Mouse (Mus musculus) forebrain, embryonic 11.5 days (tissue): Measurements from ENCODE around the gene Hoxb8. TPM values are rescaled to one million over a fixed set of nuclear protein-coding genes. Genes with fewer than 3 reads are reported as not detected.
A peak's percentile ranks its signal among the peaks of the same experiment; 100 is the strongest.

Experiments
- ATAC-seq: fragments of 200-750 bp; cut with Nextera tagmentation; replicated peaks from 2 replicates; pipeline ENCODE4 v1.8.0; 2017; ENCODE audit warnings: moderate TSS enrichment; ENCODE audit not compliant: low FRiP score
- DNase-seq: peaks from one replicate; pipeline ENCODE4 v3.0.0-alpha.2; 2017; ENCODE audit warnings: low spot score
- H3K27ac ChIP-seq: fragments of 300-500 bp; sonication (generic); 2 replicates; pipeline ENCODE4 v1.5.1; 2014; ENCODE audit warnings: low read depth, low read length
- H3K27me3 ChIP-seq: fragments of 300-500 bp; sonication (generic); 2 replicates; pipeline ENCODE4 v1.6.1; 2014; ENCODE audit warnings: mild to moderate bottlenecking, low read length, mixed read lengths; ENCODE audit not compliant: control insufficient read depth, insufficient read depth
- H3K36me3 ChIP-seq: fragments of 300-500 bp; sonication (generic); 2 replicates; pipeline ENCODE4 v1.6.1; 2014; ENCODE audit warnings: mild to moderate bottlenecking, low read length, moderate library complexity, mixed read lengths; ENCODE audit not compliant: control insufficient read depth, insufficient read depth
- H3K4me1 ChIP-seq: fragments of 300-500 bp; sonication (generic); replicated peaks from 2 replicates; pipeline ENCODE4 v1.6.1; 2014; ENCODE audit warnings: low read length, mixed read lengths; ENCODE audit not compliant: control insufficient read depth, insufficient read depth
- H3K4me2 ChIP-seq: fragments of 300-500 bp; sonication (generic); 2 replicates; pipeline ENCODE4 v1.6.1; 2014; ENCODE audit warnings: low read depth, mild to moderate bottlenecking, low read length, moderate library complexity, mixed read lengths; ENCODE audit not compliant: severe bottlenecking
- H3K4me3 ChIP-seq: fragments of 300-500 bp; sonication (generic); 2 replicates; pipeline ENCODE4 v1.5.1; 2014; ENCODE audit warnings: low read depth, low read length
- H3K9ac ChIP-seq: fragments of 300-500 bp; sonication (generic); 2 replicates; pipeline ENCODE4 v1.6.1; 2014; ENCODE audit warnings: low read length
- H3K9me3 ChIP-seq: fragments of 300-500 bp; sonication (generic); 2 replicates; pipeline ENCODE4 v1.6.1; 2016; ENCODE audit warnings: low read length, mixed read lengths; ENCODE audit not compliant: control insufficient read depth
- WGBS: fragments of 180-500 bp; shearing (Covaris S2); extraction: QIAGEN DNeasy Blood & Tissue Kit; methylation state at CpG from one replicate; pipeline ENCODE4 v1.1.7; 2014; 5-methylcytosine and 5-hydroxymethylcytosine counted together
- polyA plus RNA-seq: library from polyadenylated mRNA; unstranded; fragments of >200 nt; fragmentation: Nextera tagmentation; extraction: Ambion mirVana; gene quantifications from 2 replicates; pipeline ENCODE4 v1.2.1, GENCODE M21; 2014

Gene Hoxb8
- polyA plus RNA-seq, 1 experiment from 2014 or later = not detected

- H3K9ac ChIP-seq = no peak overlapping the region
- peak overlapping the region; percentile 24 for H3K4me3 ChIP-seq
- H3K36me3 ChIP-seq = no peaks in the 10 kb centered on the region
- ATAC-seq (no peak), DNase-seq (no peak)
- H3K4me1 ChIP-seq = peaks cover 5% of the 10 kb centered on the region
- H3K27me3 ChIP-seq = peaks cover 100% of the 10 kb centered on the region
- WGBS = under 1% methylated on average over 35 of the region's 45 CpGs
- no peak overlapping the region for H3K27ac ChIP-seq
- no peaks in the 10 kb centered on the region for H3K9me3 ChIP-seq
- H3K4me2 ChIP-seq = peak overlapping the region; percentile 44; the same call in 1 of the 2 replicates
These were observed 36.8 kb downstream of the Hoxb8 start for GRCm38 (mm10) chr11:96318368-96319070.

- WGBS = under 1% methylated on average over 31 of the region's 34 CpGs
- Histone ChIP-seq H3K4me2 (peak overlapping the region; percentile 44; the same call in 1 of the 2 replicates), H3K36me3 (no peaks in the 10 kb centered on the region), H3K4me1 (peaks cover 5% of the 10 kb centered on the region), H3K9ac (no peak overlapping the region), H3K27me3 (peaks cover 98% of the 10 kb centered on the region), H3K4me3 (peak overlapping the region; percentile 24), H3K9me3 (no peaks in the 10 kb centered on the region), H3K27ac (no peak overlapping the region)
- DNase-seq (no peak), ATAC-seq (no peak)
These were observed 37.6 kb downstream of the Hoxb8 start for GRCm38 (mm10) chr11:96319071-96319902.

DNA sequence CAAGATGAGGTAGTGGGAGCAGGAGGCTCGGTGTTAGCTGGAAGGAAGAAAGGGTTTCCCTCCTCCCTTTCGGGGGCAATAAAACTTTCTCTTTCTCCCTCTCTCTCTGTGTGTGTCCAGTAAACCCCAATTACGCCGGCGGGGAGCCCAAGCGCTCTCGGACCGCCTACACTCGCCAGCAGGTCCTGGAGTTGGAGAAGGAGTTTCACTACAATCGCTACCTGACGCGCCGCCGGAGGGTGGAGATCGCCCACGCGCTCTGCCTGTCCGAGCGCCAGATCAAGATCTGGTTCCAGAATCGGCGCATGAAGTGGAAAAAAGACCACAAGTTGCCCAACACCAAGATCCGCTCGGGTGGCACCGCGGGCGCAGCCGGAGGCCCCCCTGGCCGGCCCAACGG is 38.2 kb downstream of the Hoxb8 start:
- no peaks in the 10 kb centered on the region for H3K36me3 ChIP-seq
- no peaks in the 10 kb centered on the region for H3K9me3 ChIP-seq
- WGBS = under 1% methylated on average over 29 of the region's 29 CpGs
- H3K4me3 ChIP-seq = no peak overlapping the region
- no peak overlapping the region for H3K9ac ChIP-seq
- no peak for DNase-seq
- no peak overlapping the region for H3K4me2 ChIP-seq
- H3K27me3 ChIP-seq = peaks cover 98% of the 10 kb centered on the region
- no peak overlapping the region for H3K27ac ChIP-seq
- H3K4me1 ChIP-seq = peaks cover 5% of the 10 kb centered on the region
- ATAC-seq = no peak

- no peaks in the 10 kb centered on the region for H3K9me3 ChIP-seq
- under 1% methylated on average over 17 of the region's 17 CpGs for WGBS
- H3K4me3 ChIP-seq = no peak overlapping the region
- H3K27ac ChIP-seq = no peak overlapping the region
- DNase-seq (no peak), ATAC-seq (no peak)
- H3K27me3 ChIP-seq = peaks cover 98% of the 10 kb centered on the region
- H3K36me3 ChIP-seq = no peaks in the 10 kb centered on the region
- H3K9ac ChIP-seq = no peak overlapping the region
- H3K4me1 ChIP-seq = peaks cover 5% of the 10 kb centered on the region
- no peak overlapping the region for H3K4me2 ChIP-seq
These were observed 39.0 kb downstream of the Hoxb8 start for GRCm38 (mm10) chr11:96320688-96321087.

DNA sequence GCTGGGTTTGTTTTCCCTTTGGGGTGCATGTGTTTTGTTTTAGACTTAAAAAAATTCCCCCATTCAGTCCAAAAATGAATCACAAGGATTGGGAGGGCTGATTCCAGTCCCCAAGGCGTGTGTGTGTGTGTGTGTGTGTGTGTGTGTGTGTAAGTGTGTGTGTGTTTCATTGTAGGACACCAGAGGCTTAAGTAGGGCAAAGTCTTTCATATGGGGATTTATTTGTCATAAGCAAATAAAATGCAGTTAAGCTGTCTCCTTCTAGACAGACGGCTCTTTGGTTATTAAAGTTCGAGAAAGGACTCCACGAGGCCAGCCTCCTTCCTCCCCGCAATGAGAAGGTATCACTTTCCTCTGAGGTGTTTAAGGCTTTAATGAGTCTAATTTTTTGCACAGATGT is 40.1 kb downstream of the Hoxb8 start:
- no peaks in the 10 kb centered on the region for H3K9me3 ChIP-seq
- H3K4me3 ChIP-seq = no peak overlapping the region
- WGBS = 11% methylated on average over 5 of the region's 5 CpGs
- H3K27me3 ChIP-seq = peaks cover 98% of the 10 kb centered on the region
- DNase-seq (no peak), ATAC-seq (no peak)
- H3K36me3 ChIP-seq = no peaks in the 10 kb centered on the region
- H3K27ac ChIP-seq = no peak overlapping the region
- H3K4me1 ChIP-seq = peaks cover 5% of the 10 kb centered on the region
- no peak overlapping the region for H3K4me2 ChIP-seq
- H3K9ac ChIP-seq = no peak overlapping the region

GRCm38 (mm10) chr11:96322738-96323137 is 41.0 kb downstream of the Hoxb8 start:
- DNase-seq = no peak
- 5% methylated on average over 6 of the region's 6 CpGs for WGBS
- no peak overlapping the region for H3K27ac ChIP-seq
- no peak overlapping the region for H3K9ac ChIP-seq
- no peak for ATAC-seq
- no peaks in the 10 kb centered on the region for H3K9me3 ChIP-seq
- H3K27me3 ChIP-seq = peaks cover 98% of the 10 kb centered on the region
- H3K4me2 ChIP-seq = no peak overlapping the region
- H3K36me3 ChIP-seq = no peaks in the 10 kb centered on the region
- peaks cover 5% of the 10 kb centered on the region for H3K4me1 ChIP-seq
- no peak overlapping the region for H3K4me3 ChIP-seq

GRCm38 (mm10) chr11:96323154-96323553 is 41.4 kb downstream of the Hoxb8 start, which contains the start of gene Hoxb3:
Gene Hoxb3, plus strand, starts transcription at chr11:96323326.
- no peak within 1 kb of the TSS for H3K4me3 ChIP-seq
- 1% methylated on average over 10 of the region's 10 CpGs for WGBS
- no peak for DNase-seq

GRCm38 (mm10) chr11:96324125-96324524 is 42.4 kb downstream of the Hoxb8 start:
- ATAC-seq (no peak), DNase-seq (no peak)
- Histone ChIP-seq H3K27ac (no peak overlapping the region), H3K4me1 (no peaks in the 10 kb centered on the region), H3K9me3 (no peaks in the 10 kb centered on the region), H3K4me2 (no peak overlapping the region), H3K9ac (no peak overlapping the region), H3K27me3 (peaks cover 98% of the 10 kb centered on the region), H3K36me3 (no peaks in the 10 kb centered on the region), H3K4me3 (no peak overlapping the region)
- 0% methylated on average over 5 of the region's 5 CpGs for WGBS

More at GRCm38 (mm10) chr11:96323154-96323553, 41.4 kb downstream of the Hoxb8 start, which contains the start of gene Hoxb3:
- ATAC-seq = no peak
- no peak within 1 kb of the TSS for H3K4me2 ChIP-seq
- H3K27ac ChIP-seq = no peak within 1 kb of the TSS
- H3K4me1 ChIP-seq = peaks cover 5% of the 10 kb centered on the region
- peaks cover 98% of the 10 kb centered on the region for H3K27me3 ChIP-seq
- no peaks in the 10 kb centered on the region for H3K9me3 ChIP-seq
- no peaks in the 10 kb centered on the region for H3K36me3 ChIP-seq
- H3K9ac ChIP-seq = no peak within 1 kb of the TSS
